Mouse (Mus musculus): Measurements from ENCODE around the gene Parp12.

Parp12 gene

GRCm38 (mm10) chr6:39058389-39058788 is 59.8 kb downstream of the Parp12 start:
- no peak for DNase-seq (ENCODE audit: low read depth, low spot score)

GRCm38 (mm10) chr6:39057161-39057560 is 61.0 kb downstream of the Parp12 start:
- no peak for DNase-seq (ENCODE audit: low read depth, low spot score)

GRCm38 (mm10) chr6:39055831-39056261 is 62.3 kb downstream of the Parp12 start:
- no peak for DNase-seq (ENCODE audit: low read depth, low spot score)

GRCm38 (mm10) chr6:39054878-39055508 is 63.2 kb downstream of the Parp12 start:
- no peak for DNase-seq (ENCODE audit: low read depth, low spot score)

- no peak for DNase-seq (ENCODE audit: low read depth, low spot score)
Measured at GRCm38 (mm10) chr6:39054206-39054864, 63.8 kb downstream of the Parp12 start.

GRCm38 (mm10) chr6:39052636-39053035 is 65.5 kb downstream of the Parp12 start:
- DNase-seq (ENCODE audit: low read depth, low spot score): no peak

- DNase-seq (ENCODE audit: low read depth, low spot score): no peak
Measured at GRCm38 (mm10) chr6:39051799-39052556, 66.2 kb downstream of the Parp12 start.

GRCm38 (mm10) chr6:39050836-39051235 is 67.3 kb downstream of the Parp12 start:
- no peak for DNase-seq (ENCODE audit: low read depth, low spot score)

- DNase-seq (ENCODE audit: low read depth, low spot score): no peak
Measured at GRCm38 (mm10) chr6:39049141-39049540, 69.0 kb downstream of the Parp12 start.

GRCm38 (mm10) chr6:39040451-39040850 is 77.7 kb downstream of the Parp12 start:
- DNase-seq (ENCODE audit: low read depth, low spot score): no peak
